Mouse (Mus musculus) intestine, postnatal 0 days (tissue): ENCODE data around the gene Frmd4a. TPM values are rescaled to one million over a fixed set of nuclear protein-coding genes. Genes with fewer than 3 reads are reported as not detected.

ENCODE experiments used
- ATAC-seq: fragments of 200-750 bp; cut with Nextera tagmentation; 2 replicates; pipeline ENCODE4 v1.8.0; 2017; ENCODE audit warnings: mild to moderate bottlenecking, moderate TSS enrichment, moderate library complexity
- H3K27ac ChIP-seq: fragments of 300-500 bp; sonication (generic); 2 replicates; pipeline ENCODE4 v1.5.1; 2014; ENCODE audit warnings: mild to moderate bottlenecking, low read depth, low read length, moderate library complexity
- H3K27me3 ChIP-seq: fragments of 300-500 bp; sonication (generic); replicated peaks from 2 replicates; pipeline ENCODE4 v1.6.1; 2014; ENCODE audit warnings: low read length, mixed read lengths; ENCODE audit not compliant: control insufficient read depth, insufficient read depth
- H3K36me3 ChIP-seq: fragments of 300-500 bp; sonication (generic); 2 replicates; pipeline ENCODE4 v1.6.1; 2014; ENCODE audit warnings: mild to moderate bottlenecking, moderate library complexity; ENCODE audit not compliant: control insufficient read depth, insufficient read depth
- H3K4me1 ChIP-seq: fragments of 300-500 bp; sonication (generic); replicated peaks from 2 replicates; pipeline ENCODE4 v1.6.1; 2014; ENCODE audit warnings: antibody characterized with exemption, low read length, mixed read lengths; ENCODE audit not compliant: control insufficient read depth, insufficient read depth
- H3K4me2 ChIP-seq: fragments of 300-500 bp; sonication (generic); replicated peaks from 2 replicates; pipeline ENCODE4 v1.6.1; 2014; ENCODE audit warnings: low read depth, mild to moderate bottlenecking, moderate library complexity
- H3K4me3 ChIP-seq: fragments of 300-500 bp; sonication (generic); 2 replicates; pipeline ENCODE4 v1.5.1; 2014; ENCODE audit warnings: low read depth, low read length
- H3K9ac ChIP-seq: fragments of 300-500 bp; sonication (generic); 2 replicates; pipeline ENCODE4 v1.6.1; 2014; ENCODE audit warnings: mild to moderate bottlenecking, low read depth, low read length
- H3K9me3 ChIP-seq: fragments of 300-500 bp; sonication (generic); 2 replicates; pipeline ENCODE4 v1.6.1; 2016; ENCODE audit warnings: mixed run types; ENCODE audit not compliant: control insufficient read depth
- CTCF ChIP-seq: sonication (generic); IDR thresholded peaks from 2 replicates; pipeline ENCODE4 v1.5.1; 2016; ENCODE audit warnings: low read depth, mild to moderate bottlenecking, control low read depth, antibody characterized with exemption, moderate library complexity
- WGBS: fragments of 180-500 bp; shearing (Covaris S2); extraction: QIAGEN DNeasy Blood & Tissue Kit; methylation state at CpG from one replicate; pipeline ENCODE4 v1.1.7; 2014; 5-methylcytosine and 5-hydroxymethylcytosine counted together
- polyA plus RNA-seq: library from polyadenylated mRNA; unstranded; fragments of >200 nt; fragmentation: Nextera tagmentation; extraction: Ambion mirVana; gene quantifications from 2 replicates; pipeline ENCODE4 v1.2.1, GENCODE M21; 2015

Frmd4a gene
- polyA plus RNA-seq, 1 experiment from 2014 or later = 4.5 TPM

DNA sequence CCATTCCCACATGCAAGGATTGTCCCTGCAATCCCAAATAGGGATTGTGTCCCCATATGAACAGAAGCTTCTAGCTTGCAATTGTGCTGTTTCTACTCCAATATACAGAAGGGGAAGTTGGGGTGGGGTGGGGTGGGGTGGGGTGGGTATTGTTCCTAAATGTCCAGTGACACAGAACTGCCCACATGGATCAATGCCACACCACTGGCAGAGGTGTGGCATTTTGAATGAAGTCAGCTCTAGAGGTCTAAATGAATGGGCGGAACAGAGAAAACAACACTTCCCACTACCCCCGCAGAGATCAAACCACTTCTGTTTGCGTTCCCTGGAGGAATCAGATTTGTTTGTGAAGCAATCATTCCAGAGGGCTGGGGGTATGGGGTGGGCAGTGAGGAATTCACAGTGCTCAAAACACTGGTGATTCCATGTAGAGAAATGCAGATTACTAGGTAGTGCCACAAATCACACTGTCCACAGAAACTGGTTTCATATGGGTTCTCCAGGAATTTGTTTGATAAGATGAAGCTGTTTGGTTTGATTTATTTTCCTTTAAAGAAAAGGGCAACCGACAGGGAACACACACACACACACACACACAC lies 268.3 kb downstream of the Frmd4a start:
- Histone ChIP-seq H3K36me3 (no peaks in the 10 kb centered on the region), H3K4me2 (no peak overlapping the region), H3K9ac (no peak overlapping the region), H3K27ac (no peak overlapping the region), H3K4me1 (no peaks in the 10 kb centered on the region), H3K27me3 (no peaks in the 10 kb centered on the region), H3K4me3 (no peak overlapping the region), H3K9me3 (no peaks in the 10 kb centered on the region)
- 34% methylated on average over 4 of the region's 4 CpGs for WGBS
- ATAC-seq = no peak
- no peak for TF ChIP-seq CTCF

DNA sequence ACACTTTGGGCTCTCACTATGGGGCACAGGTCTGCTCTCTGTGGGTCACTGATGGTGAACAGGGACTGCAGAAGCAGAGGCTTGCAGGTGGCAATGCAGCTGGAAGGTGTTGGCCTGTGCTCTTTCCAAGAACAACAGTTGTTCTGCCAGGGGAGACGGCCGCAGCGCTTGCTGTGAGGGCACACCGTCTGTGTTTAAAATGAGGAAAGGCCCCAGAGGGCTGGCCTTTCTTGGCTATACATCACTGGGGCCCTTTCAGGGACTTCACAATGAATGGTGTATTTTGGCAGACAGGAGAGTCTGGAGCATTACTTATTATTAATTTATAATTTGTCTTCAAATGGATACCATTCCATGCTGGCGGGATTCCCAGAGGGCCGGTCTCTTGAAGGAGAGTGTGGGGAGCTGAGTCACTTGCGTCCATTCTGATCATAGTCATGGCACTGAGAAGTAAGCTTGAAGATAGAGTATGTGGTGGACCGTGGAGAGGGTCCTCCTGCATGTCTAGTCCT lies 268.9 kb downstream of the Frmd4a start:
- Histone ChIP-seq H3K4me3 (no peak overlapping the region), H3K27me3 (no peaks in the 10 kb centered on the region), H3K4me1 (no peaks in the 10 kb centered on the region), H3K36me3 (no peaks in the 10 kb centered on the region), H3K4me2 (no peak overlapping the region), H3K27ac (no peak overlapping the region), H3K9me3 (no peaks in the 10 kb centered on the region), H3K9ac (no peak overlapping the region)
- no peak for TF ChIP-seq CTCF
- ATAC-seq = no peak
- WGBS = 46% methylated on average over 8 of the region's 8 CpGs

DNA sequence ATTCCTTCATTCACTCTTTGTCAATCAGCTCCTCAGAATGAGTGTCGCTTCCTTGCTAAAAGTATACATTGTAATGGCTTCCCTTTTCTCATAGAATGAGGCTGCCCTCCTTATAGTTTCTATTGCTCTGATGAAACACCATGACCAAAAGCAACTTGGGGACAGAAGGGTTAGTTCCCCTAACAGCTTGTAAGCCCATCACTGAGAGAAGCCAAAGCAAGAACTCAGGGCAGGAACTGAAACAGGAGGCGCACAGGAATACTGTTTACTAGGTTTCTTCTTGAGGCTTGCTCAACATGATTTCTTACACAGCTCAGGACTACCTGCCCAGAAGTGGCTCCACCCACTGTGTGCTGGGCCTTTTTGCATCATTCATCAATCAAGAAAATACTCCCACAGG lies 273.0 kb downstream of the Frmd4a start:
- no peak for ATAC-seq
- Histone ChIP-seq H3K9ac (no peak overlapping the region), H3K27me3 (no peaks in the 10 kb centered on the region), H3K4me2 (no peak overlapping the region), H3K4me1 (no peaks in the 10 kb centered on the region), H3K4me3 (no peak overlapping the region), H3K27ac (no peak overlapping the region), H3K36me3 (no peaks in the 10 kb centered on the region), H3K9me3 (no peaks in the 10 kb centered on the region)
- TF ChIP-seq CTCF = no peak
- 95% methylated on average over 2 of the region's 2 CpGs for WGBS

DNA sequence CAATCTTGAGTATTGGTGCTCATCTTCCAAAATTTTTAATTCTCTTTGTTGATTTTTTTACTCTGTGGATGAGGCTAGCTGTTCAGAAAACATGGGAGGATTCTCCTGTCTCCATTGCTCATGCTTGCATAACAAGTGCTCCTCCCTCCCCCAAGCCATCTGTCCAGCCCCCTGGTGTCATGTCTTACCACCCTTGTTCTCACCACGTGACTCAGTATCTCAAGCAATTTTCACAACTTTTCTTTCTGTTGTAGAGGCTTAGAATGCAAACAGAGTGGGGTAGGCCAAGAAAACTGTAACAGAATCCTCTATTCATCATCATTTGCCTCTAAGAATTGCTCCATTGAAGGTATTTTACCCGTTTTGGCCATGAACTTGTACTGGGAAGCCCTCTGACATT lies 273.6 kb downstream of the Frmd4a start:
- Histone ChIP-seq H3K9me3 (no peaks in the 10 kb centered on the region), H3K9ac (no peak overlapping the region), H3K36me3 (no peaks in the 10 kb centered on the region), H3K4me2 (no peak overlapping the region), H3K4me1 (no peaks in the 10 kb centered on the region), H3K27me3 (no peaks in the 10 kb centered on the region), H3K4me3 (no peak overlapping the region), H3K27ac (no peak overlapping the region)
- WGBS = 57% methylated on average over 2 of the region's 2 CpGs
- ATAC-seq = no peak
- no peak for TF ChIP-seq CTCF

DNA sequence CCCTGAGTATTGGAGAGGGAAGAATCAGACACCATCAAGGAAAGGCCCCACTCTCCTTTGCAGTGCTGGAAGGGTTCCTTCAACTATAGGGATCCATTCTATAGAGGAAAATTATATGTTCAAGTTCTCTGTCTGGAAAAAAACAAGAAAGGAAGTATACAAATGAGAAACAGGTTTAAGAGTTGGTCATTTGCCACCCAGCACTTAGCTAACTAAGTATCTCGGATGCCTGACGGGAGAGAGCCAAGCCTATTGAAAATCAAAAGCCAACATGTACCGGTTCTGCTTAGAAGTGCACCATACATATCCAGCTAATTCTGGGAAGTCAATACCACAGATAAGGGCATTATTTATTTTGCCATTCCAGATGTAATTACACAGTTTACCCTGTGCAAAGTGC lies 274.2 kb downstream of the Frmd4a start:
- Histone ChIP-seq H3K27ac (no peak overlapping the region), H3K9me3 (no peaks in the 10 kb centered on the region), H3K4me1 (no peaks in the 10 kb centered on the region), H3K36me3 (no peaks in the 10 kb centered on the region), H3K27me3 (no peaks in the 10 kb centered on the region), H3K9ac (no peak overlapping the region), H3K4me3 (no peak overlapping the region), H3K4me2 (no peak overlapping the region)
- ATAC-seq = no peak
- 55% methylated on average over 3 of the region's 3 CpGs for WGBS
- TF ChIP-seq CTCF = no peak

DNA sequence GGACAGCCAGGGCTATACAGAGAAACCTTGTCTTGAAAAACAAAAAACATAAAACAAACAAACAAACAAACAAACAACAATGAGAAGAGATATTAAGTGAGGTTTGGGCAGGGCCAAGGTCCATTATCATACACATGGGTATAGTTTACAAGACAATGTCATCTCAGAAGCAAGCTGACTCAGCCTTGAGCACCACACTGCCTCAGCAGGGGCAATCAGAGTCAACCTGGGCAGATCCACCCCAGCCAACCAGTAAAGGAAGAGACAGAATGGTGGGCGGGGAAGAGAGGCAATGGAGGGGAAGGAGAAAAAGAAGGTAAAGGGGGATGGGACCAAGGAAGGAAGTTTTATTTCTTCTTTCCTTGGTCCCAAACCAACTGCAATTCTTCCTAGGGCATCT lies 276.2 kb downstream of the Frmd4a start:
- Histone ChIP-seq H3K27me3 (no peaks in the 10 kb centered on the region), H3K27ac (no peak overlapping the region), H3K9me3 (no peaks in the 10 kb centered on the region), H3K4me1 (no peaks in the 10 kb centered on the region), H3K4me2 (no peak overlapping the region), H3K9ac (no peak overlapping the region), H3K4me3 (no peak overlapping the region), H3K36me3 (no peaks in the 10 kb centered on the region)
- TF ChIP-seq CTCF = no peak
- 100% methylated on average over 1 of the region's 1 CpGs for whole genome bisulfite sequencing
- ATAC-seq = no peak

DNA sequence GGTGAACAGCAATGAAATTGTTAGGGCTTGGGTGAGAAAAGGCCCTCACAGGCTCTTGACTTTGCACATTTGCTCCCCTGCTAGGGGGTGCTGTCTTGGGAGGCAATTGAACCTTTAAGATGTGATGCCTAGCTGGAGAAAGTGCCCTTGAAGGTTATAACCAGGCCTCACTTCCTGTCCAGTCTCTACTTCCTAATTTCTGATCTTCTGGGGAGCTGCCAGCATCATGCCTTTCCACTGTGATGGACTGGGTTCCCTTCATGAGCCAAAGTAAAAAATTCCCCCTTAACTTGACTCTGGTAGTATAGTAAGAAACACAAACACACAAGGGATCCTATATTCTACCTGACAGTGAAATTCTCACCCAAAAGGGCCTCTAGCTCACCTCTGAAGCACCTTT lies 278.1 kb downstream of the Frmd4a start:
- ATAC-seq = no peak
- Histone ChIP-seq H3K4me2 (no peak overlapping the region), H3K27me3 (no peaks in the 10 kb centered on the region), H3K4me1 (no peaks in the 10 kb centered on the region), H3K36me3 (no peaks in the 10 kb centered on the region), H3K9me3 (no peaks in the 10 kb centered on the region), H3K27ac (no peak overlapping the region), H3K9ac (no peak overlapping the region), H3K4me3 (no peak overlapping the region)
- no peak for TF ChIP-seq CTCF
